Mouse (Mus musculus): Measurements from ENCODE around the gene Agk. TPM values are rescaled to one million over a fixed set of nuclear protein-coding genes. Genes with fewer than 3 reads are reported as not detected.

Gene Agk
- polyA plus RNA-seq, 1 experiment from 2014 or later: 44.0 TPM

GRCm38 (mm10) chr6:40390975-40391374 lies 66.0 kb downstream of the Agk start:
- Histone ChIP-seq H3K4me3 (ENCODE audit: low read depth, low read length) (no peak overlapping the region), H3K27me3 (ENCODE audit: control insufficient read depth, insufficient read depth, low read length) (no peaks in the 10 kb centered on the region), H3K27ac (ENCODE audit: low read depth, low read length) (no peak overlapping the region), H3K4me1 (ENCODE audit: control insufficient read depth, insufficient read depth, low read length) (no peaks in the 10 kb centered on the region), H3K36me3 (ENCODE audit: control insufficient read depth, insufficient read depth, low read length) (no peaks in the 10 kb centered on the region), H3K9me3 (ENCODE audit: control insufficient read depth, low read length) (no peaks in the 10 kb centered on the region), H3K4me2 (ENCODE audit: low read depth) (no peak overlapping the region), H3K9ac (ENCODE audit: low read length) (no peak overlapping the region)
- ATAC-seq (ENCODE audit: insufficient read depth, low FRiP score, low TSS enrichment) (no peak), DNase-seq (ENCODE audit: low spot score) (no peak)
- 88% methylated on average over 1 of the region's 1 CpGs for WGBS

DNA sequence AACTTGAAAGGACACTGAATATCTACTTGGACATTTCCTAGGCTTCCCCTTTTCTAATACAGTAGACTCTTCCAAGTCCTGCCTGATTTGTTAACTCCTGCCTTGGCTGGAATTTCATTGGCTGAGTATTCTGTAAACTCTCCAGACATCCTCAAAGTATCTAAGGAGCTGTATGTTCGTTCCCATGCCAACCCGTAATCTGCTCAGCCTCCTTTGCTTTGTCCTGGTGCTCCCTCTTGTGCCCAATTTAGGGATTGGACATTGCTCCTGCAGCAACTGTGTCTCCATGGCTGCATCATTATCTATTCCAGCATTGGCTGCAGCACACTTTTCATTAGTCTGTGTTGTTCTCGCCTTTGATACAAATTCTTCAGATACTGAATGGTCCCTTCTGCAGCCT lies 68.2 kb downstream of the Agk start:
- 27% methylated on average over 3 of the region's 3 CpGs for WGBS
- no peak overlapping the region for H3K9ac ChIP-seq (ENCODE audit: low read length)
- H3K9me3 ChIP-seq (ENCODE audit: control insufficient read depth, low read length): no peaks in the 10 kb centered on the region
- no peak overlapping the region for H3K4me2 ChIP-seq (ENCODE audit: low read depth)
- peak; percentile 95 for ATAC-seq (ENCODE audit: insufficient read depth, low FRiP score, low TSS enrichment)
- H3K27ac ChIP-seq (ENCODE audit: low read depth, low read length): no peak overlapping the region
- no peaks in the 10 kb centered on the region for H3K27me3 ChIP-seq (ENCODE audit: control insufficient read depth, insufficient read depth, low read length)
- H3K36me3 ChIP-seq (ENCODE audit: control insufficient read depth, insufficient read depth, low read length): 0 out of 2 replicates have a peak, but pooled peaks cover 2% of the 10 kb centered on the region
- no peak overlapping the region for H3K4me3 ChIP-seq (ENCODE audit: low read depth, low read length)
- no peaks in the 10 kb centered on the region for H3K4me1 ChIP-seq (ENCODE audit: control insufficient read depth, insufficient read depth, low read length)
- peak; percentile 74 for DNase-seq (ENCODE audit: low spot score)

GRCm38 (mm10) chr6:40402031-40402430 lies 77.1 kb downstream of the Agk start:
- no peak overlapping the region for H3K27ac ChIP-seq (ENCODE audit: low read depth, low read length)
- peaks cover 6% of the 10 kb centered on the region; the same call in 1 of the 2 replicates for H3K36me3 ChIP-seq (ENCODE audit: control insufficient read depth, insufficient read depth, low read length)
- H3K4me1 ChIP-seq (ENCODE audit: control insufficient read depth, insufficient read depth, low read length): no peaks in the 10 kb centered on the region
- H3K9me3 ChIP-seq (ENCODE audit: control insufficient read depth, low read length): no peaks in the 10 kb centered on the region
- no peak overlapping the region for H3K4me3 ChIP-seq (ENCODE audit: low read depth, low read length)
- H3K9ac ChIP-seq (ENCODE audit: low read length): no peak overlapping the region
- 93% methylated on average over 2 of the region's 2 CpGs for WGBS
- DNase-seq (ENCODE audit: low spot score) (no peak), ATAC-seq (ENCODE audit: insufficient read depth, low FRiP score, low TSS enrichment) (no peak)
- H3K4me2 ChIP-seq (ENCODE audit: low read depth): no peak overlapping the region
- H3K27me3 ChIP-seq (ENCODE audit: control insufficient read depth, insufficient read depth, low read length): no peaks in the 10 kb centered on the region

GRCm38 (mm10) chr6:40403640-40404285 lies 78.8 kb downstream of the Agk start:
- H3K9ac ChIP-seq (ENCODE audit: low read length): no peak overlapping the region
- H3K27me3 ChIP-seq (ENCODE audit: control insufficient read depth, insufficient read depth, low read length): no peaks in the 10 kb centered on the region
- no peaks in the 10 kb centered on the region for H3K4me1 ChIP-seq (ENCODE audit: control insufficient read depth, insufficient read depth, low read length)
- no peak overlapping the region for H3K4me3 ChIP-seq (ENCODE audit: low read depth, low read length)
- ATAC-seq (ENCODE audit: insufficient read depth, low FRiP score, low TSS enrichment): no peak
- no peak for DNase-seq (ENCODE audit: low spot score)
- no peaks in the 10 kb centered on the region for H3K9me3 ChIP-seq (ENCODE audit: control insufficient read depth, low read length)
- H3K27ac ChIP-seq (ENCODE audit: low read depth, low read length): no peak overlapping the region
- no peak overlapping the region for H3K4me2 ChIP-seq (ENCODE audit: low read depth)
- H3K36me3 ChIP-seq (ENCODE audit: control insufficient read depth, insufficient read depth, low read length): peaks cover 4% of the 10 kb centered on the region
- WGBS: 93% methylated on average over 4 of the region's 4 CpGs

DNA sequence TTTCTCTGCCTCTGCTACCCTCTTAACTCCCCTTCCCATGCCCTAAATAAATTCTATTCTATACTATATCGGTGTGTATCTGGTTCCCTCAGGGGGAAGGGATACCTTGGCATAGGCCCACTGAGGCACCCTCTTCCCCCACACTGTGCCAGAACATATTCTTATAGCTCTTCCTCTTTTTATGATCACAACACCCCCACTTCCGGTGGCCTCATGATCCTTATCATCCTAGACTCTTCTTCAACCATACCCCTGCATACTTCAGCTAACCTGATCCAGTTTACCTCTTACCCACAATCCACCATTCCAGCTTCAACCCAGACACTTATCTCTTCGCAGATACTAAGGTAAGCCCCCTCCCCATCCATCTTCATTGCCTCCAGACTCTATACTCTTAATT lies 86.1 kb downstream of the Agk start:
- WGBS: 89% methylated on average over 3 of the region's 3 CpGs
- H3K9me3 ChIP-seq (ENCODE audit: control insufficient read depth, low read length): no peaks in the 10 kb centered on the region
- no peak overlapping the region for H3K9ac ChIP-seq (ENCODE audit: low read length)
- no peak overlapping the region for H3K27ac ChIP-seq (ENCODE audit: low read depth, low read length)
- H3K27me3 ChIP-seq (ENCODE audit: control insufficient read depth, insufficient read depth, low read length): no peaks in the 10 kb centered on the region
- H3K4me1 ChIP-seq (ENCODE audit: control insufficient read depth, insufficient read depth, low read length): no peaks in the 10 kb centered on the region
- no peak for ATAC-seq (ENCODE audit: insufficient read depth, low FRiP score, low TSS enrichment)
- DNase-seq (ENCODE audit: low spot score): no peak
- H3K4me3 ChIP-seq (ENCODE audit: low read depth, low read length): no peak overlapping the region
- no peaks in the 10 kb centered on the region; the same call in 1 of the 2 replicates for H3K36me3 ChIP-seq (ENCODE audit: control insufficient read depth, insufficient read depth, low read length)
- H3K4me2 ChIP-seq (ENCODE audit: low read depth): no peak overlapping the region

GRCm38 (mm10) chr6:40413046-40413445 lies 88.1 kb downstream of the Agk start:
- ATAC-seq (ENCODE audit: insufficient read depth, low FRiP score, low TSS enrichment) (no peak), DNase-seq (ENCODE audit: low spot score) (no peak)
- no peak overlapping the region for H3K27ac ChIP-seq (ENCODE audit: low read depth, low read length)
- WGBS: 90% methylated on average over 5 of the region's 5 CpGs
- H3K4me1 ChIP-seq (ENCODE audit: control insufficient read depth, insufficient read depth, low read length): no peaks in the 10 kb centered on the region
- no peaks in the 10 kb centered on the region; the same call in 1 of the 2 replicates for H3K36me3 ChIP-seq (ENCODE audit: control insufficient read depth, insufficient read depth, low read length)
- no peaks in the 10 kb centered on the region for H3K27me3 ChIP-seq (ENCODE audit: control insufficient read depth, insufficient read depth, low read length)
- no peaks in the 10 kb centered on the region for H3K9me3 ChIP-seq (ENCODE audit: control insufficient read depth, low read length)
- H3K4me2 ChIP-seq (ENCODE audit: low read depth): no peak overlapping the region
- no peak overlapping the region for H3K9ac ChIP-seq (ENCODE audit: low read length)
- H3K4me3 ChIP-seq (ENCODE audit: low read depth, low read length): no peak overlapping the region

DNA sequence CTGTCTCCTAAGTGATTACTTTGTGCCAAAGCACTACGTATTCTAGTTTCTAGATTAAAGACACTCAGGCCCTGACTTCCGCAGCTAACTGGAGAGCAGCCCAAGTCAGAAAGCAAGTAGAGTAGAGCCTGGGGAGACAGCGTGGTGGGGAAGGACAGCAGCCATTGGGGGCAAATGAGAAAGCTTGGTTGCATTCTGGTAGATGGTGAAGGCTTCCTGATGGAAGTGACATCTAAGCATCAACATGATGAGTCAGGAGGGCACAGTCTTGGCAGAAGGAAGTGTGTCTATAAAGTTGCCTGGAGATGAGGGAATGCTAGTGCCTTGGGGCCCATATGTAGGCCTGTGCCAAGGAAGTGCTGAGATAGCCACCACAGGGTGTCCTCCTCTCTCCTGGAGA lies 88.6 kb downstream of the Agk start:
- ATAC-seq (ENCODE audit: insufficient read depth, low FRiP score, low TSS enrichment) (no peak), DNase-seq (ENCODE audit: low spot score) (no peak)
- H3K4me2 ChIP-seq (ENCODE audit: low read depth): no peak overlapping the region
- no peaks in the 10 kb centered on the region for H3K4me1 ChIP-seq (ENCODE audit: control insufficient read depth, insufficient read depth, low read length)
- no peak overlapping the region for H3K27ac ChIP-seq (ENCODE audit: low read depth, low read length)
- H3K4me3 ChIP-seq (ENCODE audit: low read depth, low read length): no peak overlapping the region
- 92% methylated on average over 3 of the region's 3 CpGs for WGBS
- no peaks in the 10 kb centered on the region for H3K9me3 ChIP-seq (ENCODE audit: control insufficient read depth, low read length)
- no peaks in the 10 kb centered on the region for H3K27me3 ChIP-seq (ENCODE audit: control insufficient read depth, insufficient read depth, low read length)
- H3K36me3 ChIP-seq (ENCODE audit: control insufficient read depth, insufficient read depth, low read length): no peaks in the 10 kb centered on the region
- H3K9ac ChIP-seq (ENCODE audit: low read length): no peak overlapping the region

DNA sequence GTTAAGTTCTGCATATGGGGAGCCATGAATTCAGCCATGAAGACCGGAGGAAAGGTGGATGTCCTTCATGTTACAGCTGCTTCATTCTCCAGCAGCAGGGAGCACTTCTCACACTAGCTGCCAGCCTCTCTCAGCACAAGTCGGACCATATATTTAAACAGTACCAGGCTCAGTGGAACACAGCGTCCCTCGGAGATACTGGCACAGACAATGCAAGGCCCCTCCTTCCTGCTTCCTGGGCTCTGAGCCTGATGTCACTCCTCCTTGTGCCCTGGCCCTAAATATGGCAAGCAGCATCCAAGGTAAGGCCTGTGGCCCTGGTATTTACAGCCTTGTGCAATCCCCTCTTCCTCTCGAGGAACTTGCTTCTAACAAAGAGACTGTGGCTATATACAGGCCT lies 90.8 kb downstream of the Agk start:
- H3K9me3 ChIP-seq (ENCODE audit: control insufficient read depth, low read length): no peaks in the 10 kb centered on the region
- no peaks in the 10 kb centered on the region for H3K36me3 ChIP-seq (ENCODE audit: control insufficient read depth, insufficient read depth, low read length)
- WGBS: 63% methylated on average over 5 of the region's 5 CpGs
- H3K4me1 ChIP-seq (ENCODE audit: control insufficient read depth, insufficient read depth, low read length): no peaks in the 10 kb centered on the region
- ATAC-seq (ENCODE audit: insufficient read depth, low FRiP score, low TSS enrichment): no peak
- H3K9ac ChIP-seq (ENCODE audit: low read length): no peak overlapping the region
- no peak overlapping the region for H3K4me2 ChIP-seq (ENCODE audit: low read depth)
- no peak for DNase-seq (ENCODE audit: low spot score)
- H3K27me3 ChIP-seq (ENCODE audit: control insufficient read depth, insufficient read depth, low read length): no peaks in the 10 kb centered on the region
- no peak overlapping the region for H3K4me3 ChIP-seq (ENCODE audit: low read depth, low read length)
- no peak overlapping the region for H3K27ac ChIP-seq (ENCODE audit: low read depth, low read length)

DNA sequence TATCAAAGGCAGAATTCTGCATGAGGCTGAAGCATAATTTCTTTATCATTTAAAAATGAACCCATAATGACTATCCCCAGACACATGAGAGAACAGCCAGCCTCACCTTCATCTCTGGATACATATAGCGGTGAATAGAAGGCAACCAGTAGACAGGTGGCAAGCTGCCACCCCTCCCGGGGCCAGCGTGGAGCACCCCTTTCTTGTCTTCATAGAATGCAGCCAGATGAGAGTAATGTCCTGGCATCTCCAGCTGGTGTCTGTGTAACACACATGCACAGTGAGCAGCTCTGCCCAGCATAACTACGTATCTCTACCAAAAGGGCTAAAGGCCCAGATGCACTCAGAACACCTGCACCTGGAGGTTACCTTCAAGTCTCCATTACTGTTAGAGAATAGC lies 93.4 kb downstream of the Agk start:
- no peak for ATAC-seq (ENCODE audit: insufficient read depth, low FRiP score, low TSS enrichment)
- WGBS: 95% methylated on average over 4 of the region's 4 CpGs
- H3K9ac ChIP-seq (ENCODE audit: low read length): no peak overlapping the region
- no peaks in the 10 kb centered on the region for H3K27me3 ChIP-seq (ENCODE audit: control insufficient read depth, insufficient read depth, low read length)
- DNase-seq (ENCODE audit: low spot score): no peak
- H3K4me1 ChIP-seq (ENCODE audit: control insufficient read depth, insufficient read depth, low read length): no peaks in the 10 kb centered on the region
- no peak overlapping the region for H3K27ac ChIP-seq (ENCODE audit: low read depth, low read length)
- H3K9me3 ChIP-seq (ENCODE audit: control insufficient read depth, low read length): no peaks in the 10 kb centered on the region
- H3K36me3 ChIP-seq (ENCODE audit: control insufficient read depth, insufficient read depth, low read length): no peaks in the 10 kb centered on the region
- H3K4me3 ChIP-seq (ENCODE audit: low read depth, low read length): no peak overlapping the region
- H3K4me2 ChIP-seq (ENCODE audit: low read depth): no peak overlapping the region
